In the genomic region with DNA sequence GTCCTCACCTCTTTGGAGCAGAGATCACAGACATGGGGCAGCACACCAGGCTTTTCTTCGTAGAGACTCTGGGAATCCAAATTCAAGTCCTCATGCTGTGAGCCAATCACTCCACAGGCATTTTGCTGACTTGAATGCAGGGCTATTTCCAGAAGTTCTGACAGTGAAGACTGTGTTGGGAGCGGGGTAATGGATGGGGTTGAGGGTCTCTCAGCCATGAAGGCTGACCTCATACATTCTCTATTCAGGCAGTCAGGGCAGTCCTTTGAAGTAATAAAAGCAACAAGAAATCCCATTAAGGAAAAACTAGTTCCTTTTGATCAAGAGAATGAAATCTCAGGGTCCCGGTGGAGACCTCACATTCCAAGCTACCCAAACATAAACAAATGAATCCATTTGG, we compare ENCODE assay signal across 26 mouse cellular contexts.
DNase-seq lines count a peak whose midpoint lies in the region; ATAC-seq and TF ChIP-seq lines count a peak whose summit lies in the region.
"Had no signal": no experiment of that assay in that cellular context is flagged by ENCODE, and none has a peak within 500 bp of the region (broad histone marks: within the 10 kb centered on the region; RNA-seq: fewer than 3 reads in every experiment).

No protein-coding gene starts in this region.

- H3K27ac ChIP-seq in kidney, embryonic 14.5 days (ENCODE audit: low read depth, low read length): no peak overlapping the region
- H3K27ac ChIP-seq in kidney, postnatal 0 days: no peak overlapping the region
- H3K27ac ChIP-seq: embryonic facial prominence, embryonic 12.5 days; embryonic facial prominence, embryonic 15.5 days; gastrocnemius, adult 2 months; heart, embryonic 13.5 days; hindbrain, embryonic 14.5 days; hindbrain, postnatal 0 days had no signal

- H3K4me2 ChIP-seq in kidney, embryonic 14.5 days (replicated peaks; ENCODE audit: low read depth, low read length): no peak overlapping the region
- no peak overlapping the region for H3K4me2 ChIP-seq in kidney, postnatal 0 days (ENCODE audit: low read length)
- H3K4me2 ChIP-seq: embryonic facial prominence, embryonic 12.5 days; embryonic facial prominence, embryonic 15.5 days; heart, embryonic 13.5 days; hindbrain, embryonic 14.5 days had no signal

- TF ChIP-seq CTCF in kidney, postnatal 0 days (IDR thresholded peaks at IDR 0.05; ENCODE audit: low read depth): no peak

- H3K4me3 ChIP-seq in kidney, embryonic 14.5 days (ENCODE audit: low read length): no peak overlapping the region
- no peak overlapping the region for H3K4me3 ChIP-seq in kidney, postnatal 0 days (replicated peaks; ENCODE audit: low read depth, low read length)
- H3K4me3 ChIP-seq: embryonic facial prominence, embryonic 12.5 days; embryonic facial prominence, embryonic 15.5 days; gastrocnemius, adult 2 months; heart, embryonic 13.5 days had no signal

- H3K4me1 ChIP-seq in kidney, embryonic 14.5 days (ENCODE audit: control insufficient read depth, insufficient read depth, low read length): peaks cover 7% of the 10 kb centered on the region; the same call in 1 of the 2 replicates
- H3K4me1 ChIP-seq in kidney, postnatal 0 days (replicated peaks; ENCODE audit: insufficient read depth, low read length): no peaks in the 10 kb centered on the region
- H3K4me1 ChIP-seq: embryonic facial prominence, embryonic 12.5 days; embryonic facial prominence, embryonic 15.5 days; heart, embryonic 13.5 days had no signal

- 0 out of 2 replicates have a peak, but pooled peaks cover 2% of the 10 kb centered on the region for H3K27me3 ChIP-seq in kidney, embryonic 14.5 days (ENCODE audit: control insufficient read depth, insufficient read depth, low read length)
- no peaks in the 10 kb centered on the region for H3K27me3 ChIP-seq in kidney, postnatal 0 days (ENCODE audit: insufficient read depth, low read length)
- H3K27me3 ChIP-seq: embryonic facial prominence, embryonic 12.5 days; embryonic facial prominence, embryonic 15.5 days had no signal

- H3K9me3 ChIP-seq in kidney, embryonic 14.5 days (ENCODE audit: control insufficient read depth, low read length): no peaks in the 10 kb centered on the region
- H3K9me3 ChIP-seq in kidney, postnatal 0 days (replicated peaks; ENCODE audit: low read length): no peaks in the 10 kb centered on the region
- H3K9me3 ChIP-seq: embryonic facial prominence, embryonic 12.5 days; embryonic facial prominence, embryonic 15.5 days; heart, embryonic 13.5 days had no signal

- ATAC-seq in kidney, embryonic 14.5 days (ENCODE audit: low FRiP score, low TSS enrichment): peak; percentile 71; the same call in 1 of the 2 replicates
- ATAC-seq in kidney, postnatal 0 days (replicated peaks; ENCODE audit: low FRiP score, low read depth): 0 out of 2 replicates have a peak, but pooled peaks have one; percentile 33
- ATAC-seq: activated CD4-positive, CD25-positive, alpha-beta regulatory T cell, adult 4 months; forebrain, embryonic 14.5 days; forebrain, postnatal 0 days; hindbrain, postnatal 0 days; inflammation-experienced regulatory T-cells, adult 6 months had no signal

- WGBS in kidney, embryonic 14.5 days: 21% methylated on average over 3 of the region's 3 CpGs
- 24% methylated on average over 3 of the region's 3 CpGs for WGBS in kidney, postnatal 0 days

- no peaks in the 10 kb centered on the region for H3K36me3 ChIP-seq in kidney, embryonic 14.5 days (ENCODE audit: control insufficient read depth, insufficient read depth, low read length)
- H3K36me3 ChIP-seq in kidney, postnatal 0 days (ENCODE audit: insufficient read depth, low read length): no peaks in the 10 kb centered on the region
- H3K36me3 ChIP-seq: embryonic facial prominence, embryonic 12.5 days; embryonic facial prominence, embryonic 15.5 days; heart, embryonic 13.5 days had no signal

- DNase-seq in kidney, postnatal 4 days: no peak
- DNase-seq in kidney, postnatal 0 days (ENCODE audit: low spot score): peak; percentile 40
- DNase-seq in kidney, adult 8-10 months: no peak
- peak; percentile 7 for DNase-seq in Muller cell, postnatal 12 days (ENCODE audit: inconsistent ontology term)
- DNase-seq in right cerebral cortex, postnatal 25 days: no peak
- DNase-seq: adrenal gland, postnatal 10 days; adrenal gland, postnatal 36 days; B cell, adult 2 months; cerebellum, adult 18-20 months; cerebellum, adult 9-10 months; cerebellum, postnatal 14 days; forebrain, postnatal 0 days; gastrocnemius, adult 2 months; gastrocnemius, postnatal 14 days; heart, adult 18-20 months; heart, postnatal 14 days; heart, postnatal 4 days had no signal

- H3K9ac ChIP-seq in kidney, embryonic 14.5 days (ENCODE audit: low read depth, low read length): no peak overlapping the region
- H3K9ac ChIP-seq in kidney, postnatal 0 days (ENCODE audit: low read depth, low read length): no peak overlapping the region
- H3K9ac ChIP-seq: embryonic facial prominence, embryonic 12.5 days; embryonic facial prominence, embryonic 15.5 days; forebrain, postnatal 0 days; heart, embryonic 13.5 days; hindbrain, embryonic 14.5 days had no signal

Comparison
In these comparisons a context has a peak if more than half of its experiments do, and no peak if none do; other contexts are left out.
1. DNase-seq: peak in kidney, postnatal 0 days (single experiment) and Muller cell, postnatal 12 days (single experiment); none in kidney, postnatal 4 days (0 of 2), kidney, adult 8-10 months (0 of 2) and right cerebral cortex, postnatal 25 days (single experiment).